Mouse (Mus musculus): ENCODE results near the gene Cdc14a. TPM values are rescaled to one million over a fixed set of nuclear protein-coding genes. Genes with fewer than 3 reads are reported as not detected.

Gene Cdc14a
- polyA plus RNA-seq, 1 experiment from 2014 or later: 13.1 TPM

DNA sequence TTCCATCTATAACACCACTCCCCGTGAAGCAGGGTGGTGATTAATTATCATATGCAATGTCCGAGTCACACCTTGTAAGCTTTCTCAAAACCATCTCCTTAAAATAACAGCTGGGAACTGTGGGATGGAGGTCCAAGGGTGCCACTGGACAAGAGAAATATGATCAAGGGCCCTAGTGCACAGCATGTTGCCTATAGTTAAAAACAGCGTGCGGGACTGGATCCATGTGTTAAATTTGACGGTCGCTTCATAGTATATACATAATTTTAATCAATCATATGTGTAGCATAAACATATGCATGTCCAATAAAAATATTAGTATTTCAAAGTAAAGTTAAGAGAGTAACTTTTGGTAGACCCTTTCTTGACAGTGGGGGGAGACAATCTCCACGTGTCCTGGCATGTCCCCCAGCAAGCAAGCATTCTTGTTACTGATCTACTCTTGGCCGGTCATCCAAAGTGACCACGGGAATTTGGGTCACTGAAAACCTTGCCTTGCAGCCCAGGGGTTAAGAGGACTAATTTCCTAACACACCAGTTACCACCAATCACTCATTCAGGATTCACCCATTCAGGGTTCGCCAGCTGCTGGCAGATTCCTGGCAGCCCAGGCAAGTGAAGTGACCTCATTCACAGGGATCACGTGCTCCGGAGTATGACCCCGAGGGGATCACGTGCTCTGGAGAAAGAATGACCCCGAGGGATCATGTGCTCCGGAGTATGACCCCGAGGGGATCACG, 94.6 kb downstream of the Cdc14a start:
- H3K9me3 ChIP-seq (replicated peaks): no peaks in the 10 kb centered on the region
- H3K4me3 ChIP-seq: no peak overlapping the region
- no peaks in the 10 kb centered on the region for H3K27me3 ChIP-seq (ENCODE audit: low read depth, poor library complexity, severe bottlenecking)
- H3K4me1 ChIP-seq: peaks cover 20% of the 10 kb centered on the region
- no peak for DNase-seq (ENCODE audit: low spot score)
- H3K36me3 ChIP-seq: peaks cover 17% of the 10 kb centered on the region
- WGBS: 91% methylated on average over 18 of the region's 18 CpGs
- no peak overlapping the region for H3K27ac ChIP-seq

- DNase-seq (ENCODE audit: low spot score): no peak
- Histone ChIP-seq H3K4me1 (peaks cover 23% of the 10 kb centered on the region), H3K36me3 (peaks cover 17% of the 10 kb centered on the region), H3K27me3 (ENCODE audit: low read depth, poor library complexity, severe bottlenecking) (no peaks in the 10 kb centered on the region), H3K4me3 (no peak overlapping the region), H3K27ac (no peak overlapping the region), H3K9me3 (replicated peaks) (no peaks in the 10 kb centered on the region)
- WGBS: 53% methylated on average over 10 of the region's 10 CpGs
Measured at GRCm38 (mm10) chr3:116327616-116328004, 96.2 kb downstream of the Cdc14a start.

DNA sequence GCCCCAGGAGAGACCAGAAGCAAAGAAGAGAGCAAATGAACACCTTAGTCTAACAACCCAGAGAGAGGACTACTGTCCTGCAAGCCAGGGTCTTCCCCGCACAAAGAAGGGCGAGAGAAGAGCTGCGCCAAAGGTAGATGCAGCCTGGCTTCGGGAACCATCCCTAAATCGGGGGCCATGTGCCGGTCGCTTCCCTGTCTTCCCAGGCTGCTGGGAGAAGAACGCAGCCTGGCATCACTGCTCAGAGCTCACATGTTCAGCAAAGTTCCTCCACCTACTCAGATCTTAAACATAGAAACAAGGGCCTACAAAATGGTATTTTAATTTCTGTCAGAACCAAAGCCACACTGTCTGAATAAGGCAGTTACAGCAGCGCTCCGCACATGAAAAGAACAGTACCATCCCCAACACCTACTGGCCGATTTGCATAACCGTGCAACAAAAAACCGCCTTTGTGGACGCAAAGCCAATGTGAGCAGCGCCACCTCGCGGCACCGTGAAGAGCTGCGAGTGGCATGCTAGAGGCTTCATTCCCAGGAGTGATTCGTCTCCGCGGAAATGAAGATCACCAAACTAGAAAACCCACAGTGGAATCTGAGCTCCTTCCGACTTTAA, 96.7 kb downstream of the Cdc14a start:
- Histone ChIP-seq H3K27me3 (ENCODE audit: low read depth, poor library complexity, severe bottlenecking) (no peaks in the 10 kb centered on the region), H3K4me3 (peak overlapping the region; percentile 18), H3K9me3 (replicated peaks) (no peaks in the 10 kb centered on the region), H3K36me3 (peaks cover 18% of the 10 kb centered on the region), H3K27ac (0 out of 2 replicates have a peak overlapping the region, but pooled peaks have one; percentile 31), H3K4me1 (peaks cover 23% of the 10 kb centered on the region)
- 9% methylated on average over 23 of the region's 23 CpGs for WGBS
- peak; percentile 86 for DNase-seq (ENCODE audit: low spot score)

- 63% methylated on average over 2 of the region's 2 CpGs for WGBS
- H3K36me3 ChIP-seq: peaks cover 29% of the 10 kb centered on the region
- no peaks in the 10 kb centered on the region for H3K9me3 ChIP-seq (replicated peaks)
- no peak for DNase-seq (ENCODE audit: low spot score)
- H3K27me3 ChIP-seq (ENCODE audit: low read depth, poor library complexity, severe bottlenecking): no peaks in the 10 kb centered on the region
- H3K4me1 ChIP-seq: peaks cover 28% of the 10 kb centered on the region
- H3K27ac ChIP-seq: no peak overlapping the region
- H3K4me3 ChIP-seq: no peak overlapping the region
Measured at GRCm38 (mm10) chr3:116325501-116325900, 98.3 kb downstream of the Cdc14a start.

DNA sequence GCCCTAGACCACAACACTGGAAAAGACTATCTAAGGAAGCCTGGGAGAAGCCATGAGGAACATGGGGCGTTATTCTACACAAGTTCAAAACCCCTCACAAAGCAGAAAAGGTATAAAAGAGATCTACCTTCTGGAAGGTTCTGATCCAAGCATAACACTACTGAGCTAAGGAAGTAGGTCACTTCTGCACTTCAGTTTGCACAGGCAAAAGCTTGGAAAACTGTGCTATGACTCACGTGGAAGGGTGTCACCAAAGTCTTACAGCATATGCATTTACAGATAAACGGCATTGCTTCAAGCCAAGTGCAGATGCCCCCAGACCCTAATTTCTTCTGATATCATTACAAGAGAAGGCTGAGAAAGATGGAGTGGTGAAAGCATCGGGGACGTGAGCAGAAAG, 104.1 kb downstream of the Cdc14a start:
- 97% methylated on average over 5 of the region's 5 CpGs for WGBS
- peaks cover 33% of the 10 kb centered on the region for H3K36me3 ChIP-seq
- DNase-seq (ENCODE audit: low spot score): no peak
- peaks cover 10% of the 10 kb centered on the region; the same call in 1 of the 2 replicates for H3K4me1 ChIP-seq
- H3K4me3 ChIP-seq: no peak overlapping the region
- no peaks in the 10 kb centered on the region for H3K27me3 ChIP-seq (ENCODE audit: low read depth, poor library complexity, severe bottlenecking)
- no peaks in the 10 kb centered on the region for H3K9me3 ChIP-seq (replicated peaks)
- H3K27ac ChIP-seq: no peak overlapping the region

DNA sequence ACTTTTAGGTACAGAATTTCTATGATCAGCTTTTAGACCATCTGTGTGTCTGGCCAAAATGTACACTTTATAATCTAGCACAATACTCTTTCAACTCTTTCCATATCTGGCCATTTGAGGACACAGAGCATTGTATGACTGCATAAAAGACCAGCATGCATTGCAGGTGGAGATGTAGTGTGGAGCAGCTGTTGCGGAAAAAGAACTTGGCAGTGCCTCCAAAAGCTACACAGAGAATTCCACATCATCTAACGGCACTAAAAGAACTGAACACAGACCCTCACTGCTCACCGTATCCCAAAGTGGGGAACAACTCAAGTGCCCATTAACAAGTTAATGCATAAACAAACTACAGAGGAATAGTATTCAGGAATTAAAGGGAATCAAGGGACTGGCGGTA, 112.0 kb downstream of the Cdc14a start:
- H3K27ac ChIP-seq: no peak overlapping the region
- H3K36me3 ChIP-seq: peaks cover 45% of the 10 kb centered on the region
- H3K4me1 ChIP-seq: no peaks in the 10 kb centered on the region
- H3K9me3 ChIP-seq (replicated peaks): no peaks in the 10 kb centered on the region
- no peak overlapping the region for H3K4me3 ChIP-seq
- no peak for DNase-seq (ENCODE audit: low spot score)
- H3K27me3 ChIP-seq (ENCODE audit: low read depth, poor library complexity, severe bottlenecking): no peaks in the 10 kb centered on the region
- WGBS: 95% methylated on average over 4 of the region's 4 CpGs

DNA sequence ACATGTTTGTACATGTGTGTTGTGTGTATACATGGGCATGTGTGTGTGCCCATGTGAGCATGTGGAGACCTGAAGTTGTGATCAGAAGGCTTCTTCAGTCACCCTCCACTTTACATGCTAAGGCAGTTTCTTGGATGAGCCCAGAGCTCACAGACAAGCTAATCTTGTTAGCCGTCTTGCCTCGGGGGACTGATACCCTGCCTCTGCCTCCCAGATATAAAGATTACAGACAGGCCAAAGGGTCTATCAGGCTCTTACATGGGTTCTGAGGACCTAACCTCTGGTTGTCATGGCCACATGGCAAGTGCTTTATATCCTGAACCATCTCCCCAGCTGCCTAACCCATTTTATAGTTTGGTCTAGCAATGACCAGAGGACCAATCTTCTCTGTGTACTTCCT, 112.7 kb downstream of the Cdc14a start:
- H3K27me3 ChIP-seq (ENCODE audit: low read depth, poor library complexity, severe bottlenecking): no peaks in the 10 kb centered on the region
- H3K27ac ChIP-seq: no peak overlapping the region
- H3K9me3 ChIP-seq (replicated peaks): no peaks in the 10 kb centered on the region
- H3K4me3 ChIP-seq: no peak overlapping the region
- H3K36me3 ChIP-seq: peaks cover 51% of the 10 kb centered on the region
- DNase-seq (ENCODE audit: low spot score): no peak
- no peaks in the 10 kb centered on the region for H3K4me1 ChIP-seq
- WGBS: 96% methylated on average over 2 of the region's 2 CpGs

GRCm38 (mm10) chr3:116310672-116311071, 113.2 kb downstream of the Cdc14a start:
- DNase-seq (ENCODE audit: low spot score): no peak
- 92% methylated on average over 4 of the region's 4 CpGs for WGBS
- Histone ChIP-seq H3K27ac (no peak overlapping the region), H3K4me1 (no peaks in the 10 kb centered on the region), H3K27me3 (ENCODE audit: low read depth, poor library complexity, severe bottlenecking) (no peaks in the 10 kb centered on the region), H3K9me3 (replicated peaks) (no peaks in the 10 kb centered on the region), H3K4me3 (no peak overlapping the region), H3K36me3 (peaks cover 52% of the 10 kb centered on the region)

GRCm38 (mm10) chr3:116310033-116310432, 113.8 kb downstream of the Cdc14a start:
- 92% methylated on average over 10 of the region's 10 CpGs for WGBS
- Histone ChIP-seq H3K36me3 (peaks cover 54% of the 10 kb centered on the region), H3K4me3 (no peak overlapping the region), H3K27ac (no peak overlapping the region), H3K9me3 (replicated peaks) (no peaks in the 10 kb centered on the region), H3K27me3 (ENCODE audit: low read depth, poor library complexity, severe bottlenecking) (no peaks in the 10 kb centered on the region), H3K4me1 (no peaks in the 10 kb centered on the region)
- no peak for DNase-seq (ENCODE audit: low spot score)

GRCm38 (mm10) chr3:116304800-116305753, 118.8 kb downstream of the Cdc14a start:
- Histone ChIP-seq H3K4me1 (no peaks in the 10 kb centered on the region), H3K9me3 (replicated peaks) (no peaks in the 10 kb centered on the region), H3K4me3 (no peak overlapping the region), H3K36me3 (peaks cover 48% of the 10 kb centered on the region), H3K27ac (no peak overlapping the region), H3K27me3 (ENCODE audit: low read depth, poor library complexity, severe bottlenecking) (no peaks in the 10 kb centered on the region)
- no peak for DNase-seq (ENCODE audit: low spot score)
- WGBS: 86% methylated on average over 18 of the region's 18 CpGs

DNA sequence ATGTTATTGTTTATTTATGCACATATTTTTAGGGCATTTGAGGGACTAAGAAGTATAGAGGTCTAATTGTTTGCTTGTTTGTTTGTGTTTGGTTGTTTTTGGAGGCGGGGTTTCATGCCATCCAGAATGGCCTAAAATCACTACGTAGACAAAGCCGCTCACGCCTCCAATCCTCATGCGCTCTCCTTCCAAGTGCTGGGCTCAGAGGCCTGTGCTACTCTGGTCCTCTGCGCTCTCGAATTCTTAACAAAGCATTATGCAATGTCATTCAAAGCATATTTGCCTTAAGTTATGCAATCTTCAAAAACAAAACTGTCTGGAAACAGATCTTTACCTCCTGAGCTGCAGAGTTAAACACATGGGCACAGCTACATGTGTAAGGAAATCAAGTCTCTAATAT, 121.3 kb downstream of the Cdc14a start:
- Histone ChIP-seq H3K36me3 (peaks cover 54% of the 10 kb centered on the region), H3K4me1 (no peaks in the 10 kb centered on the region), H3K27me3 (ENCODE audit: low read depth, poor library complexity, severe bottlenecking) (no peaks in the 10 kb centered on the region), H3K4me3 (no peak overlapping the region), H3K9me3 (replicated peaks) (no peaks in the 10 kb centered on the region), H3K27ac (no peak overlapping the region)
- no peak for DNase-seq (ENCODE audit: low spot score)
- 93% methylated on average over 7 of the region's 7 CpGs for WGBS

GRCm38 (mm10) chr3:116301754-116302153, 122.1 kb downstream of the Cdc14a start:
- H3K36me3 ChIP-seq: peaks cover 52% of the 10 kb centered on the region
- H3K4me1 ChIP-seq: no peaks in the 10 kb centered on the region
- no peak overlapping the region for H3K27ac ChIP-seq
- no peak for DNase-seq (ENCODE audit: low spot score)
- H3K27me3 ChIP-seq (ENCODE audit: low read depth, poor library complexity, severe bottlenecking): no peaks in the 10 kb centered on the region
- H3K4me3 ChIP-seq: no peak overlapping the region
- WGBS: 88% methylated on average over 6 of the region's 6 CpGs
- H3K9me3 ChIP-seq (replicated peaks): no peaks in the 10 kb centered on the region

DNA sequence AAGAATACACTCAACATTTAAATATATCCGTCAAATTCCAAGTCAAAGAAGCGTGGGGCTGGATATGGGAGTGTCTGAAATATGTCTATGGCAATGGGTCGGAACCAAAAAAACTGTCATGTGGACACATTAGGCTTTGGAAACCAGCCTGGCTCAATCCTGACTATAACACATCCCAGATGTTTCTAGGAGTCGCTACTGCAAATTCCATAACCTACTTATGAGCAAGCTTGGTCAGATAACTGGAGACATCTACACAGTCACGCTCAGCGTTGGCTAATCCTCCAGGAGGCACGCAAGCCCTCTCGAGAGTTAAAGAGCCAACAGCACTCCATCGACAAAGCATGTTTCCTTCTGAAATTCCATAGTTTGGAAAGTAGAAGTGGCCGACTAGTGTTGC, 125.1 kb downstream of the Cdc14a start:
- no peaks in the 10 kb centered on the region for H3K27me3 ChIP-seq (ENCODE audit: low read depth, poor library complexity, severe bottlenecking)
- no peaks in the 10 kb centered on the region for H3K4me1 ChIP-seq
- H3K4me3 ChIP-seq: no peak overlapping the region
- DNase-seq (ENCODE audit: low spot score): no peak
- peaks cover 53% of the 10 kb centered on the region for H3K36me3 ChIP-seq
- WGBS: 90% methylated on average over 10 of the region's 10 CpGs
- no peaks in the 10 kb centered on the region for H3K9me3 ChIP-seq (replicated peaks)
- H3K27ac ChIP-seq: no peak overlapping the region

Measured in limb, embryonic 10.5 days (tissue).